Mouse (Mus musculus): ENCODE measurements around the gene Faap100. TPM values are rescaled to one million over a fixed set of nuclear protein-coding genes. Genes with fewer than 3 reads are reported as not detected.

The Faap100 gene
- polyA plus RNA-seq, 1 experiment from 2014 or later: 15.9 TPM

GRCm38 (mm10) chr11:120376302-120377160, 2.0 kb downstream of the Faap100 start:
- no peak for DNase-seq (ENCODE audit: low spot score)

GRCm38 (mm10) chr11:120375324-120375723, 3.2 kb downstream of the Faap100 start:
- no peak for DNase-seq (ENCODE audit: low spot score)

GRCm38 (mm10) chr11:120373820-120374586, 4.6 kb downstream of the Faap100 start:
- DNase-seq (ENCODE audit: low spot score): no peak

GRCm38 (mm10) chr11:120373025-120373424, 5.5 kb downstream of the Faap100 start:
- no peak for DNase-seq (ENCODE audit: low spot score)

- peak; percentile 65 for DNase-seq (ENCODE audit: low spot score)
Observed at GRCm38 (mm10) chr11:120369656-120370055, 8.9 kb downstream of the Faap100 start.

GRCm38 (mm10) chr11:120366443-120367027, 12.0 kb downstream of the Faap100 start:
- no peak for DNase-seq (ENCODE audit: low spot score)

- no peak for DNase-seq (ENCODE audit: low spot score)
Observed at GRCm38 (mm10) chr11:120362891-120363290, 15.7 kb downstream of the Faap100 start.

- no peak for DNase-seq (ENCODE audit: low spot score)
Observed at GRCm38 (mm10) chr11:120361295-120361694, 17.3 kb downstream of the Faap100 start, which contains the start of gene Fscn2. Gene Fscn2, plus strand, starts transcription at chr11:120361534.

GRCm38 (mm10) chr11:120360755-120361154, 17.8 kb downstream of the Faap100 start:
- DNase-seq (ENCODE audit: low spot score): no peak

- no peak for DNase-seq (ENCODE audit: low spot score)
Observed at GRCm38 (mm10) chr11:120360062-120360461, 18.5 kb downstream of the Faap100 start.

- no peak for DNase-seq (ENCODE audit: low spot score)
Observed at GRCm38 (mm10) chr11:120359391-120359790, 19.2 kb downstream of the Faap100 start.

GRCm38 (mm10) chr11:120357791-120358401, 20.7 kb downstream of the Faap100 start:
- no peak for DNase-seq (ENCODE audit: low spot score)

GRCm38 (mm10) chr11:120356900-120357299, 21.7 kb downstream of the Faap100 start:
- no peak for DNase-seq (ENCODE audit: low spot score)

GRCm38 (mm10) chr11:120356319-120356840, 22.2 kb downstream of the Faap100 start:
- no peak for DNase-seq (ENCODE audit: low spot score)

GRCm38 (mm10) chr11:120355277-120356039, 23.1 kb downstream of the Faap100 start:
- DNase-seq (ENCODE audit: low spot score): no peak

GRCm38 (mm10) chr11:120354304-120355276, 24.0 kb downstream of the Faap100 start:
- no peak for DNase-seq (ENCODE audit: low spot score)

GRCm38 (mm10) chr11:120353500-120354303, 24.9 kb downstream of the Faap100 start:
- DNase-seq (ENCODE audit: low spot score): peak; percentile 56

- no peak for DNase-seq (ENCODE audit: low spot score)
Observed at GRCm38 (mm10) chr11:120352571-120353290, 25.8 kb downstream of the Faap100 start.
